Mouse (Mus musculus) urinary bladder, postnatal 10 days (tissue): Measurements from ENCODE around the gene Slc9a3r2.
"Not testable (repeated sequence)": the region's sequence is repeated elsewhere in the genome, so short reads cannot be mapped to it uniquely, and the experiment has no call there.

ENCODE experiments used
- DNase-seq: peaks from one replicate; pipeline ENCODE4 v3.0.0; 2022; ENCODE audit warnings: low spot score

Gene Slc9a3r2

GRCm38 (mm10) chr17:24667011-24667410 is 16.9 kb upstream of the Slc9a3r2 start:
- not testable (repeated sequence) for DNase-seq

- DNase-seq: no peak
Observed at GRCm38 (mm10) chr17:24658017-24658758, 8.1 kb upstream of the Slc9a3r2 start, which contains the start of gene Npw. Gene Npw, minus strand, starts transcription at chr17:24658457.

- no peak for DNase-seq
Observed at GRCm38 (mm10) chr17:24654969-24655368, 4.8 kb upstream of the Slc9a3r2 start.

DNA sequence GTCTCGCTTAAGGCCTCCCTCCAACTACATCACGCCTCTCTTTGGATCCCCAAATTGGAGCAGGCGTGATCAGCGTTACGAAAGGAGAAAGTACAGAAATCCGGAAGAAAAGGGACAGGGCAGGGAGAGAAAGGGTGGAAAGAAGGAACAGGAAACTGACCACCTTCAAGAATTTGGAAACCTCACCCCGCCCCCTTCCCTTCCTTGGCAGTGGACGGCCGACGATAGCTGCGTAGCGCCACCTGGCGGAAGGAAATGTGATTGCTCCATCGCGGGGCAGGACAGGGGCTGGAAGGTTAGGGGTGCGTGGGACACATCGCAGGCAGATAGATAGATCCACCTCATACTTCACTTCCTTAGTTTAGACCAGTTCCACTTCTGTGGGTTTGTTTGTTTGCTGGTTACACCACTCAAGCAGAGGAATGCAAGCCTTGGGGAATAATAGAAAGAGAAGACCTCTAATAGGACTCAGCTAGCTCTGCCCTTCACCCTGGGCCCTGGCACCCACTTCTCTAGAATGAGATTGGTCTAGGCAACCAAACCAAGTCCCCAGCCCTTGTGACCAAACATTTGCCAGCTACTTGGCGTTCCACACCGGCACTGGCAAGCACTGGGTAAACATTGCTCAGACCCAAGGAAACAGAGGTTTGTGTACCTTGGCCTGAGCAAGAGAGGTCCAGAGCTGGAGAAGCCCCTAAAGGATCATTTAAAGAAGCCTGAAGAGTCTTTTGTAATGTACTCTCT is 4.0 kb upstream of the Slc9a3r2 start:
- no peak for DNase-seq

GRCm38 (mm10) chr17:24651835-24652234 is 1.7 kb upstream of the Slc9a3r2 start:
- DNase-seq: no peak

DNA sequence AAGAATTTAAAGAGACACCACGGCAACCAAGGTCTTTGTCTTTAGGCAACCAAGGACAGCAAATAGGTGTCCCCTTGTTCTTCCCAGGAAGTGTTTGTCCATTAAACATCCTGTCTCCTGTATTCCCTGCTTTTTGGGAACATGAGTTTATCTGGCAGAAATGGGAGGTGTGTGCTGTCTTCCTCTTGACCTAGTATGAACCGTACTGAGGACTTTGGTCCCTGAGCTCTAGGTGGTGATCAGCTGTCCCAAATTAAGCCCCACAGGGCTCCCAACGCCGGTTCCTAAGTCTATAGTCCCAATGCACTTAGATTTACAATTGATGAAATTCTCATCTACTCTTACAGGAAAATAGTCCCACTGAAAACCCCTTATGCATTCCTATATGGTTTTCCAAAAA is 639 bp upstream of the Slc9a3r2 start:
- no peak for DNase-seq

DNA sequence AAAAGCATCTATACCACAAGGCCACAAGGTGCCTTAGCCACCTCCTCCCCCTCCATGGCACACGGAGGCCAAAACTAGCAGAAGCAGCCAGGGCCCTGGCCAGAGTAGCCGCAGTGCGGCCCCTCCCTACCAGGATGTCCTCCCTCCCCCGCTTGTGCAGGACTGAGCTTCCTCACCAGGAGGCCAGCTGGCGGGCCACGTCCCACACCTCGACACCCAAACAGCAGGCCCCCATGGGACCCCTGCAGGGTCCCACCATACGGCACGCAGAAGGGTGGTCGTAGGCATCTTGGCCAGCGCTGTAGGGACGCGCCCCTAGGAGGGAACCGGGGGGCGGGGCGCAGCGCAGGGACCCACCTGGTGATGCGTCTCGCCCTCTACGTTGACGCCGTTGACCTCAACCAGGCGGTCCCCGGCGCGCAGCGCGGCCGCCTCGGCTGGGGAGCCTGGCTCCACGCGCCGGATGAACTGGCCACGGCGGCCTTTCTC is 502 bp downstream of the Slc9a3r2 start:
- no peak for DNase-seq

GRCm38 (mm10) chr17:24648731-24649377 is 1.3 kb downstream of the Slc9a3r2 start:
- no peak for DNase-seq

GRCm38 (mm10) chr17:24647493-24647892 is 2.6 kb downstream of the Slc9a3r2 start:
- no peak for DNase-seq

GRCm38 (mm10) chr17:24646381-24646780 is 3.7 kb downstream of the Slc9a3r2 start:
- DNase-seq: no peak

- no peak for DNase-seq
Observed at GRCm38 (mm10) chr17:24645916-24646315, 4.2 kb downstream of the Slc9a3r2 start.

- no peak for DNase-seq
Observed at GRCm38 (mm10) chr17:24644875-24645721, 5.0 kb downstream of the Slc9a3r2 start.

- no peak for DNase-seq
Observed at GRCm38 (mm10) chr17:24644030-24644715, 6.0 kb downstream of the Slc9a3r2 start.

- no peak for DNase-seq
Observed at GRCm38 (mm10) chr17:24642791-24643343, 7.3 kb downstream of the Slc9a3r2 start.

DNA sequence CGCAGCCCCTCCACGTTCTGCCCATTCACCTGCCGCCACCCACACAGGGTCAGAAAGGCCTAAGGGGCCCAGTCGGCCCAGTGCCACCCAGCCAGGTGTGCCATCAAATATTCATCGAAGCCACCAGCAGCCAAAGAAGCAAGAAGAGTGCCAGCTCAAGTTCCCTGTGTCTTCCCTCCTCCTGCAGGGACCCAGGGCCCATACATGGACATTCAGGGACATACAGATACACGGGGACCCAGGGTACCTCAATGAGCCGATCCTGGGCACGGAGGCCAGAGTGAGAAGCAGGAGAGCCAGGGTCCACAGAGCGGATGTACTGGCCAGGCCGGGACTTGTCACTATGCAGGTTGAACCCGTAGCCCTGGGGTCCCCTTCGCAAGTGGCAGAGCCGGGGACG is 8.2 kb downstream of the Slc9a3r2 start:
- DNase-seq: no peak

DNA sequence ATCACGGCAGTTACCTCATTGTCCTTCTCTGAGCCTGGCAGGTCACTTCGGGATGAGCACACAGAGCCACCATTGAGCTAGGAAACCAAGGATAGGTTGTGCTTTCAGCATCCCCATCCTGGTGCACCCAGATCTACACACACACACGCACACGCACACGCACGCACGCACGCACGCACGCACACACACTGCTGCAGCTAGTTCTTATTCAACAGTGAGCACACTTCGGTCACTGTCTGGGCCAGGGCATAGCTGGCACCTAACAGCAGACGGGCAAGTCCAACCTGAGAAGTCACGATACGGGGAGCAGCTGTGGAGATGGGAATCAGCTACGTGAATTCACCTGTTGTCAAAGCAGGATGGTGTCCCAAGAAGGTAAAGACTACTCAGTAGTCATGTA is 9.5 kb downstream of the Slc9a3r2 start:
- DNase-seq: no peak

DNA sequence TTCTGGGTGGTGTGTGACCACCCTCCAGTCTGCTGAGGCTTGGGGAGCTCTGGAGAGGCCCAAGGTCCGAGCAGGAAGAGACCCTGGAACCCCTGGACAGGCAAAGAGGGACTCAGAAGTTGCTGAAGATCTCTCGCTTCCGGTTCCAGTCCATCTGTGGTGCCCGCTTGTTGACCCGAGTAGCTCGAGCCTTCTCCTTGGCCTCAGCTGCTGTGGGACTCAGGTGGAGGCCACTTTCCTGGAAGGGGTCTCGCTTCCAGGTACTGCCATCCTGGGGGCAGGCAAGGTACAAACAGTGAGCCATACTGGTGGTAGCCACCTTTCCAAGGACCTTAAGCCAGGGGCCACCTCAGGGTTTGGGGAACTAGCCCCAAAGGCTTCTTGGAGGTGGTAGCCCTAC is 10.0 kb downstream of the Slc9a3r2 start:
- DNase-seq: no peak

- no peak for DNase-seq
Observed at GRCm38 (mm10) chr17:24639571-24639988, 10.5 kb downstream of the Slc9a3r2 start.

DNA sequence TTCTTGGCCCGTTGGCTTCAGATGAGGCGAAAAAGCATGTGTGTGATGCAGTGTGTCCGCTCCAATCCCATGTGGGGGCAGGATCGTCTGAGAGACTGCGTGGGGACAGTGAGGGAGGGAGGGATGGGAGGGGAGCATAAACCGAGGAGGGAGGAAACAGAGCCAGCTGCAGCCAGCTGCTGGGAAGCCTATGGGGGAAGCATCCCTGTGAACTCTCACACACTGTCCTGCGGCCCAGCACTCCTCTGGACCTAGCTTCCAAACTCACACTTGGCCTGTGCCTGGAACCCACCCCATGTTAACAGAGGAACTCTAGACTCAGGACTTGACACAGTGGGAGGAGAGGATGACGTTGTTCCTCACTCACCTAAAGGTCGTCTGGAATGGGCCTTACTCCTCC is 11.3 kb downstream of the Slc9a3r2 start:
- DNase-seq: no peak

DNA sequence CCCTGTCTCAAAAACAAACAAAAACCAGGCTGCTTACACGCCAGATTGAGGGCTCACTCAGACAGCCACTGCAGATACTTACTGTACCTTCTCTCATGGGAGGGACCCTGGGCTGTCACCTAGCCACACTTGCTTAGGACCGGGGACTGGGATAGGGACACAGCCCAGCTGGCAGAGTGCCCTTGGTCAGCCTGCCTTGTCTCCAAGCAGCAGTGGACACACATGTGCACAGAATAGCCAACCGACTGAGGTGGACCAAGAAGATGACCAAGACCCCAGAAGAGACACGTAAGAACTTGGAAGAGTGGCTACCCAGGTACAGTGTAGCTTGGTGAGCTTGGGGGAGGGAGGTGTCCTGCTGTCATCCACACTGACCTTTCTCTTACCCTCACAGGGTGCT is 11.9 kb downstream of the Slc9a3r2 start:
- no peak for DNase-seq
